Mouse (Mus musculus): ENCODE measurements around the gene Adprm.

Adprm gene

DNA sequence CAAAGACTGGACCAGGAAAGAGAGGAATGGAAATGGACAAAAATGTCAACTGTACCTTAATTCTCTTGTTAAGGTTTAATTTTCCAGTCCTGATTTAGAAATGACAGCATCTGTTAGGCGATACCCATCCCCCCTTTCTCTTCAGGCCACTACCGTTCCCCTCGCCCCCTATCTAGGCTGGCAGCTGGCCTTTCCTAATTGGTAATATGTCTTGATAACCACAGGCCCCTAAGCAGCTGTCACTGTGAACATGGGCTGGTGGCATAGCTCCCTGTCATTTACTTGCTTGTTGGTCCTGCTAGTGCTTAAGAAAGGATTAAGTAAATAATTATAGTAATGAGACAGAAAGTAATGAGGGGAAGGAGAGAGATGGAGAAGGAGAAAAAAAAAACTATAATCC lies 25.0 kb upstream of the Adprm start:
- in situ Hi-C loops (cut with MboI, MseI) = loop anchor here (5.0 kb wide), 2 partner anchors 50 to 180 kb away; partner anchors contain the start of gene Tmem220

DNA sequence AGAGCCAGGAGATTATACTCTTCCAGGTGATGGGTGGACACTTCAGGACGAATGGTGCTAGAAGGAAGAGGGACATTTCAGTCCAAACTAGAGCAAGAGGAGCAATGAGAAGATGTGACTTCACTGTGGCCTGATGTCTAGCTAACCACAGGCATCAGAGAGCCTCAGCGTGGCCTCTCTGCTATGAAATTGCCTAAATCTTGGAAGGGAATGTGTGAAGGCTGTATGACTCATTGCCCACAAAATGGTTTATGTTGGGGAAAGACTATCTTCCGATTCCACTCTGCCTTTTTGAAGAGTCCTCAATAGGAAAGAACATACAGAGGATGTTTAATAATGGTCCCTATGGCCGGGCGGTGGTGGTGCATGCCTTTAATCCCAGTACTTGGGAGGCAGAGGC lies 24.4 kb upstream of the Adprm start:
- in situ Hi-C loops (cut with MboI, MseI) = loop anchor here (5.0 kb wide), 2 partner anchors 49 to 179 kb away; partner anchors contain the start of gene Tmem220

DNA sequence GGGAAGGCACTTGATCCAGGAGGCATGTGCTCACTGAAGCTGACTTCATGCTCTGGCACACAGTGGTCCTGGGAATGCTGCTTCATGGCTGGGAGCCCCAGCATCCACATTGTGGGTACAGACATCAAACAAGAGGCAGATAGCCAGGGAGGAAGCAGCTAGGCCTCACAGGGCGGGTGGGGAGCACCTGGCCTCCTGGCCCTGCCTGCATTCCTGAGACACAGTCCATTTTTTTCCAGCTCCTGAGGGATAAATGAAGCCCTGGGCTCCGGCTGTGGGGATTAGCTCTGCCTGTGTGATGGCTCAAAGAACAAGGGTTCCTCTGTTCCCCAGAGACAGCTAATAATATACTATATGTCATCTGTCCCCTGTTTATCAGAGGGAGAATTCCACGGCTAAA lies 22.6 kb upstream of the Adprm start:
- in situ Hi-C loops (cut with MboI, MseI) = loop anchor here (5.0 kb wide), 2 partner anchors 48 to 178 kb away; partner anchors contain the start of gene Tmem220

DNA sequence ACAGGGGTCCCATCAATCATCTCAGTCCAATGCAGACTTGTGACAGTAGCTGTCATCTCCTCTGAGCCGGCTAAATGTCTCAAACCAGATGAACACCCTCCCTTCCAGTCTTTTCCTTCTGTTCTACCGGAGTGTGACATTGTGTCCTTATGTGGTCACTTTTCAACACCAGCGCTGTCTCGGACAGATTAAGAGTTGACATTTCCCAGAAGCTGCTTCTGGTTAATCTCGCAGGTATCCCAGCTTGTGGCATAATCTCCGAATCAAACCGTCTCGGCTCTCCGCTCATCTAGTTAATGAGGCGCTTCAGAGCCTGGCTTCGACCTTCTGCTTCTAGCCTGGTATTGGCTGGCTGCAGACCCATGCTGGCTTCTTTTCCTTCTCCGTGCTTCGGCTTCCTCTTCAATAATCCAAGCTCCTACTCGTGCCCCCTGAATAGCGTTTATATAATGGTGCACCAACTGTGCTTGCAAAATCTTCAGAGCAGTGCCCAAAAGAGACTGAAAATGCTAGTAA lies 20.3 kb upstream of the Adprm start:
- in situ Hi-C loops (cut with MboI, MseI) = no loop called here

DNA sequence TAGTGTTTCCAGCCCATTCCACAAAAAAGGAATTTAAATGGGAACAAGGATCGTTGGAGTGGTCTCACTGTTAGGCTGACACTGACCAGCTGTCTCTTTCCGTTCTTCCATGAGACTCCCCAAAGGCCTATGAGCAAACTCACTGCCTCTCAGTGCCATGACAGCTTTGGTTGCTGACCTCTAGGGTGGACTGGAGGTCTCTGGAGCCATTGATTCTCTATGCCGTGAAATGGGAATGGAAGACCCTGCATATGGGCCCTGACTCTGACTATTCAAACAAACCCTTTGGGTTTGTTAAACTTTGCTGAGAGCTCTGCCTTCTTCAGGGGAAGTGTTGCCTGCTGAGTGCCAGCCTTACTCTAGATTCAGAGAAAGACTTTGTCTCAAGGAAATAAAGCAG lies 15.3 kb upstream of the Adprm start:
- in situ Hi-C loops (cut with MboI, MseI) = no loop called here

DNA sequence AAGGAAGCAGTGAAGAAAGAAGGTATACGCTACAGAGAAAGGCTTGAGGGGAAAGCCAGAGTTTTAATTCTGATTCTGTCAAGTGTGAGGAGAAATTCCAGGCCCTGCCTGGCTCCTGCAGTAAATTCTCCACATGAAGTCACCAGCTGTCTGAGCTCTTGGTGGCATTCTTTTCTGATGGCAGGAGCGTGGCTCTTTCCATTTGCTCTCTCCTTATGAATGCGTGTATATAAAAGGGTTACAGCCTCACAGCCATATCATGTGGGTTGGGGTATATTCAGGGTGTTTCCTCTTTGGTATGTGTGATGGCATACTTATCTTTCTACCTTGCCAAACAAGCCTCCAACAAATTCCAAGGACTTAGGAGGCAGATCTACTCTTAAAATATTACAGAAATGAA lies 10.3 kb upstream of the Adprm start:
- in situ Hi-C loops (cut with MboI, MseI) = no loop called here

DNA sequence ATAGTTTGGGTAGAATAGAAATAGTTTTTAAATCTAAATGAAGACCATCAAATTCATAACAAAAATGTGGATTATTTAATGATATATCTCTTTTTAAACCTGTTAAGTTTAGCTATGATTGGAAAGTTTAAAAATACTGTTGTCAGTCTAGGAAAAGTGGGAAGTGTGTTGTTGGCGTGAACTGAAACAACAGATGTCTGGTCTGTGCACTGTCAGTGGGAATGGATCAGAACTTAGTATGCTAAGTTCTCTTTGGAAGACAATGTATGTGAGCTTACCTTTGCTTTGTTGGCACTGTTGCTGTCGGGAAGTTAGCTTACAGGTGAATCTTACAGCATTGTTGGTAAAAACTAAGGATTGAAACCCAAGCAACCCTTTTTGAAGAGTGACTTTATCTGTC lies 8.9 kb upstream of the Adprm start:
- in situ Hi-C loops (cut with MboI, MseI) = no loop called here

DNA sequence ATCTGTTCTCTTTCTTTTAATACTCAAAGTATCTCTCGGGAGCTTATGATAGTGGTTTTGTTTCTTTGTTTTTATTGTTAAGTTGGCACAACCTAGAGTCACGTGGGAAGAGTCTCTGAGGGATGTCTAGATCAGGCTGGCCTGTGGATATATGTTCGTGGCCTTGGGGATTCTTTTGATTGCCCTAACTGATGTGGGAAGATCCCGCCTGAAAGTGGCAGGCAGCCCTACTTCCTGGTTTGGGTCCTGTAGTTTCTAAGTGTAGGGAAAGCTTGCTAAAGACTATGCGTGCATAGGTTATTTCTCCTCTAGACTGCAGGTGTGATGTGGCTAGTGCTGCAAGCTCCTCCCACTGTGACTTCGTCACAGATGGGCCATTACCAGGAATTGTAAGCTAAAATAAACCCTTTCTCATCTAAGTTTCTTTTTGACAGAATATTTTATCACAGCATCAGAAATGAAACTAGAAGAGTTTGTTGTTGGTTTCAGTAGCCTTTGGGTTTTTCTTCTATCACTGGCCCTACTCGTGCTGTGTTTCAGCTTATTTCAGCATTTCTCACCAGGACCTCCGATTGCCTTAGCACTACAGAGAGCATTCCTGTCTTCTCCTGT lies 2.5 kb upstream of the Adprm start:
- in situ Hi-C loops (cut with MboI, MseI) = no loop called here

DNA sequence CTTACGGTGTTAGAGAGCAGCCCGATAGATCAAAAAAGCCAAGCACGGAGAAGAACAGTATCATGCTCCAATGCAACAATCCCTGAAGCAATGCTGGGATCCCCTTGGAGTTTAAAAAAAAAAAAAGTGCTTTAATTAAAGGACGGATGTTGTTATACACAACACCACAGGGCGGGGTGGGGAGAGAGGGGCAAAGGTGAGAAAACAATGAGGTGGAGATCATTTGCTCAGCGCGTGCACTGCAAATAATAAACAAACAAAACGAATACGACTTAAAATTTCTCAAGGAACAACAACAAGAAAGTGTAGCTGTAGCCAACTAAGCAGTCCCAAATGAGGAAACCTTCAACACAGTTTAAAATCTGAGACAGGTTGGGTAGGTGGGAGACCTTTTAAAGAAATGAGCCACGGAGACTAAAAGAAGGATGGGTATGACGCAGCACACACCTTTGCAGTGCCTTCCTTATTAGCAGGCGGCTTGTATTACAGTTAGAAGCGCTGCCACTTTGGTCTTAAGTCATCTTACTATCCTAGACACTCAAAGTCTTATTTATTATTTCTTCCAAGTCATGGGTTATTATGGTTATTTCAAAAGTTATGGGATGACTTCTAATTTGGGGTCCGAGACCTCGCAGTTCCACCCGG lies 596 bp downstream of the Adprm start:
- in situ Hi-C loops (cut with MboI, MseI) = no loop called here

DNA sequence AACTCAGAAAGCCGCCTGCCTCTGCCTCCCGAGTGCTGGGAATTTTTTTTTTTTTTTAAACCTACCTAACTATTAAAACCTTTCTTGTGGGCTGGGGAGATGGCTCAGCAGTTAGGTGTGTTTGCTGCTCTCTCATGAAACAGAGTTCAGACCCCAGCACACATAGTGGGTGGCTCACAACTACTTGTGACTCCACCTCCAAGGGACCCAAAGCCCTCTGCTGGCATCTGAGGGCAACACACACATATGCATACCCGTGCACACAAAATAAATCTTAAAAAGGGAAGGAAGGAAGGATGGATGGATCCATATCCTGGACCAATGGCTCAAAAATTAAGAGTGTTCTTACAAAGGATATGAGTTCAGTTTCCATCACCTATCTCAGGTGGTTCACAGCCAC lies 3.1 kb downstream of the Adprm start:
- in situ Hi-C loops (cut with MboI, MseI) = loop anchor here (5.0 kb wide), 1 partner anchor 1247 kb away; no protein-coding TSS in a partner anchor

DNA sequence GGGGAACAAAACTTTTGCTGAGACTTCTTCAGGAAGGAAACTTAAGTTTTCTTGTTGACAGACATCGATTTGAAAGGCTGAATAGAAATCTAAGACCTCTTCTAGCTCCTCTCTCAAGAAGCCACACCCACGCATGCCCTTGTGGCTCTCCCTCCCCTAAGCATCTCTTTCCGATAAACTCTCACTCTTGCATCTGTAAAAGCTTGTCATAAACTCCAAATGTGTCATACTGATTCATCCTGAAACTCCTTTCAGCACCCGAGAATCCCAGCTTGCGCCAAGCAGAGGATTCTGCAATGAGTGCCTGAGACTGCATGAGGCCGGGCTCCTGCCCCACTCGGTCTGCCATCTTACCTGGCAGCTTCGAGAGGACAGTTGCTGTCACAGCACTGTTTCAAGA lies 3.9 kb downstream of the Adprm start:
- in situ Hi-C loops (cut with MboI, MseI) = loop anchor here (5.0 kb wide), 1 partner anchor 1246 kb away; no protein-coding TSS in a partner anchor

DNA sequence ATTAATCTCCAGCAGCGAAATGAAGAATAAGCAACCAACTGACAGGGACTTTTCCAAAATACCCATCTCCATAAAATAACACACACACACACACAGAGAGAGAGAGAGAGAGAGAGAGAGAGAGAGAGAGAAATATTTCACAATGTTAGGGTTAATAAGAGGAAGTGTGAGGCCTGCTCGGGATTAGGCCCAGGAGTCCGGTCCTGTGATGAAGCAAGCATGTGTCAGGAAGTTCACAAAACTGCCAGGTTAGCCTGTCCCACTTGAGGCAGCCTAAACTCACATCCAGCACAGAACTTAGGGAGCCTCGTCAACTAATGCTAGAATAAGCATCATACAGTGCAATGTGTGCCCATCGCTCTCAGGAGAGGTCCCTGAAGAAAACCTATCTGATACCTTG lies 5.2 kb downstream of the Adprm start:
- in situ Hi-C loops (cut with MboI, MseI) = loop anchor here (5.0 kb wide), 1 partner anchor 1245 kb away; no protein-coding TSS in a partner anchor

DNA sequence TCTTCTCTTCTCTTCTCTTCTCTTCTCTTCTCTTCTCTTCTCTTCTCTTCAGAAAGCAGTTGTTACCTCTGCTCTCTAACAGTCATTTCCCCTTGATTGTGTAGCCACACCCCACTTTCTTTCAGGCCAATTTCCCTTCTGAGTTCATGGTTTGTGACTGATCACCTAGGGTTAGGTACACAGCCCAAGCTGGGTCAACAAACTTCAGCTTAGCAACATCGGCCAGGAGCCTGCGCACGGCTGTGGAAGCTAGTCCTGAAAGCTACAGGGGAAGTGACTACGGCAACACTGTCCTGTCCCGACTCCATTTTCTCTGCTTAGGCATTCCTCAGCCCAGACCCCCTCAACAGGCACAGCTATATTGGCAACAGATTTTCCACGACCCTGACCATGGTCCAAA lies 7.4 kb downstream of the Adprm start:
- in situ Hi-C loops (cut with MboI, MseI) = loop anchor here (5.0 kb wide), 1 partner anchor 1243 kb away; no protein-coding TSS in a partner anchor

DNA sequence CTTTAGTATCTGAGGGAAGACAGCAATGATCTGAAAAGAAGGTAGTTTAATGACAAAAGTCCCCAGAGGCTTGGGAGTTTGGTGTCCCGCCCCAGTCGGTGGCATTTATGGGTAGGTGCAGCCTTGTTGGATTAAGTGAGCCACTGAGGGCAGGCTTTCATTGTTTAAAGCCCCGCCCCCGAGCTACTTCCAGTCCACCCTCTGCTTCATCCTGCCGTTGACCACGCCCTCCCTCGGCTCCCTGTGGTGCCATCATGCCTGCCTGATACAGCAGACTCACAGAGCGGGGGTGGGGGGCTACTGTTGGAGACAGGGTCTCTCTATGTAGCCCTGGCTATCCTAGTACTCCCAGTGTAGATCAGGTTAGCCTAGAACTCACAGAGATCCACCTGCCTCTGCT lies 9.4 kb downstream of the Adprm start:
- in situ Hi-C loops (cut with MboI, MseI) = no loop called here

DNA sequence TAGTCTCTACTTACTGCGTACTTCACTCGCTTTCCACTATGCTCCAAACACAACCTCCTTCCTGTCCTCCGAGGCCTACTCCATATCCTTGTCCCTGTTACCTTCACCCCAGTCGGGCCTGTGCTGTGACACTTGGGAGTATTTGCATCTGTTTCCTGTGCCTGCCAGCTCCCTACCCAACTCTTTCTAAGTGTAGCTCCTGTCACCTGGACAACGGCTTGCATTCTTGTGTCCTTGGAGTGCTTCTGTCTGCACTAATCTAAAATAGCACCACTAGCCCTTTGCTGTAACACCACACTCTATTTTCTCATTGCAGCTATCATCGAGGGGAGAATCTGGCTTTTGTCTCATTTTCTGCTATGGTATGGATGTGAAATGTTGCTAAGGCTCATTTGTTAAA lies 11.9 kb downstream of the Adprm start:
- in situ Hi-C loops (cut with MboI, MseI) = no loop called here

DNA sequence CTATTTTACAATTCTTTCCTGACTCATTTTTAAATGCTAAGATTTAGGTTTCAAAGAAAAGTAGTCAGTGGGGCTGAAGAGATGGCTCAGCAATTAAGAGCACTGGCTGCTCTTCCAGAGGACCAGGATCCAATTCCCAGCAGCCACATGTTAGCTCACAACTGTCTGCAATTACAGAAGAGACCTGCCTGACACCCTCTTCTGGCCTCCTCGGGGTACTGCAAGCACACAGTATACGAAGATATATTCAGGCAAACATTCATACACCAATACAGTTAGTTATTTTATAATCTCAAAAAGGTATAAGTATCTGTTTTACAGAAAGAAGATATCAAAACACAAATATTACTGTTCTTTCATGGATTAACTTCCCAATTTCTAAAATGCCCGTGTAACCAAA lies 12.6 kb downstream of the Adprm start:
- in situ Hi-C loops (cut with MboI, MseI) = no loop called here

DNA sequence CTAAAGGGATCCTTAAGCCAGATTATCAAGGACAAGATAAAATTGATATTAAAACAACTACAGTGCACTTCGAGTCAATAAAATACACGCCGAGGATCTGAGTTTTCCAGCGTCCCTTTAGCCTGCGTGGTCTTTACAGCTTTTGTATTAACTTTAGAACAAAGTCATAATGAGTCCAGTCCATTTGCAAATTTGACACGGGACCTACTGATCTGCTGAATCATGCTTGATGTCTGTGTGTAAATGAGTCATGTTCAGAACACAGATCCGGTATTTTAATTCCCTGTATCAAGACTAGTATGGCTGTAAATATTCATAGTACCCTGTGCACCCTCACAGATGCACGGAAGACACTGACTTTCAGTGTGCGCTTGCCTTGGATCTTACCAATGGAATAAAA lies 15.5 kb downstream of the Adprm start:
- in situ Hi-C loops (cut with MboI, MseI) = no loop called here

DNA sequence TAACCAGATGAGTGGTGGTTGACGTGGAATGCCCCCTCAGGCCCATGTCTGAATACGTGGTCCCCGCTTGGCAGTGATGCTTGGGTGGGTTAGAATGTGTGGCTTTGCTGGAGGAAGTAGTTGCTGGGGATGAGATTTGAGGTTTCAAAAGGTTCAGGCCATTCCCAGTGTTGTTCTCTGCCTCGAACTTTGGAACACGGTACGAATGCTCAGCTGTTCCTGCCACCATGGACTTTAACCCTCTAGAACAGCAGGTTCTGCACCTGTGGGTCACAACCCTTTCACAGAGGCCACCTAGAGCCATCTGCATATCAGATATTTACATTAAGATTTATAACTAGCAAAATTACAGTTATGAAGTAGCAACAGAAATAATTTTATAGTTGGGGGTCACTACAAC lies 16.2 kb downstream of the Adprm start:
- in situ Hi-C loops (cut with MboI, MseI) = no loop called here

DNA sequence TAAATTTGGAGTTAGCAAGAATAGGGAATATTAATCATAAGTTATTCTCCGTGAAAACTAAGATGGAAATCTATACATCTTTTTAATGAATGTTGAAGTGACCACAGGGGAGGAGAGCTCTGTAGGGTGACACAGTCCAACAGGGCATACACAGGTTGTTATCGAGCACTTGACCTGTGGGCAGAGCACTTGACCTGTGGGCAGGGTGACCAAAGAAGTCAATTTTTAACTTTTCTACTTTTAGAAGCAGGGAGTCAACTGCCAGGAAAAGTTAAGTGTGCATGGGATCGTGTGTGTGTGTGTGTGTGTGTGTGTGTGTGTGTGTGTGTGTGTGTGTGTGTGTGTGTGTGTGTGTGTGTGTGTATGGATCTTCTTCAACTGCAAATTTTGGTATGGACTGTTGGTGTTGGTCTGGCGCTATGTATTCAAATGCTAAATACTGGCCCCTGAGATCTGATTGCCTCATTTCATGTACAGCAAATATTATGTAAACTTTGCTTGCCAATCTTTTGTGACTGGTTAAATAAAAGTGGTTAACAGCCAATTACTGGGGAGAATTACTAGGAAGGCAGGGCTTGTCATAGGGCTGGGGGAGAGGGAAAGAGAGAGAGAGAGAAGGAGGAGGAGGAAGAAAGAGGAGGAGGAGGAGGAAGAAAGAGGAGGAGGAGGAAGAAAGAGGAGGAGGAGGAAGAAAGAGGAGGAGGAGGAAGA lies 17.5 kb downstream of the Adprm start:
- in situ Hi-C loops (cut with MboI, MseI) = no loop called here

DNA sequence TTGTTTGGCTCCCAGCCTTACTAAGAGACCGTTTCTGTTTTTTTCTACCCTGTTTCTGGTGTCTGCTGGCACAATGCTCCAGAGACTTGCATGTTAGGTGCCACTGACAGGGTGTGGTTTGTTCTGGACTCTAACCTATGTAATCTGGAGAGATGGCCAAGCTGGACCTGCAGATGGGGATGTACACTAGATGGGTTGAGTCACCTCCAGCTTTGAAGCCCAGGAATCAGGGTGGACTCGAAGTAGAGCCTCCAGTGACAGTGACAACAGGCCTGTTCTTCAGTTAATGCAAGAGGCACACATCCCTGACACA lies 20.8 kb downstream of the Adprm start:
- in situ Hi-C loops (cut with MboI, MseI) = no loop called here

DNA sequence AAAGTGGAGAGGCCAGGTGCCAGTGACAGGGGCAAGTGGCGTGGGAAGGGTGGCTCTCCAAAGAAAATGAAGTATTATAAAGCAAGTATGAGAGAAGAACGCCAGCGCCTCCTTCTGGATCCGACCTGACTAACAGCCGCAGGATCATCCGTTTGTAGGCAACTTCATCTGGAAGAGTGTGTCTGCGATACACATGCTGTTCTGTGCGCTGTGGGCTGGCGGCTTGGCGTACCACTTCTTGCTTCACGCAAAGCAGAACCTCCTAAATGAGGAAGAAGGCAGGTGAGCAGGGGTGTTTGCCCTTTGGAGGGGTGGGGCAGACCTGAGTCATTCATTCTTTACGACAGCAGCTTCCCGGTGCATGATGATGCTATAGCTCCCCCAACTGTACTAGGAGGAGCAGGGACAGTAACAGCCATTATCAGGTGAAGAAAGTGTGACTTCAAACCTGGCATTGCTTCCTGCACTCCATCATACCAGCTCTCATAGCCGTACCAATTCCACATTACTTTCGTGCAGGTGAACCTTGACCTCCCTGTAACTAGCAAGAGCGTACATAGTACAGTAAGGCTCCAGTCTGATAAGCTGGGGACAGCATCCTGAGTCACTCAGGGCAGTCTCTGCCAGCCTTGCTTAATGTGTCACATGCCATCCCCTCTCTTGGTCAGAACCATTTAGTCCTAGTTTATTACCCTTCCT lies 21.3 kb downstream of the Adprm start:
- in situ Hi-C loops (cut with MboI, MseI) = no loop called here

DNA sequence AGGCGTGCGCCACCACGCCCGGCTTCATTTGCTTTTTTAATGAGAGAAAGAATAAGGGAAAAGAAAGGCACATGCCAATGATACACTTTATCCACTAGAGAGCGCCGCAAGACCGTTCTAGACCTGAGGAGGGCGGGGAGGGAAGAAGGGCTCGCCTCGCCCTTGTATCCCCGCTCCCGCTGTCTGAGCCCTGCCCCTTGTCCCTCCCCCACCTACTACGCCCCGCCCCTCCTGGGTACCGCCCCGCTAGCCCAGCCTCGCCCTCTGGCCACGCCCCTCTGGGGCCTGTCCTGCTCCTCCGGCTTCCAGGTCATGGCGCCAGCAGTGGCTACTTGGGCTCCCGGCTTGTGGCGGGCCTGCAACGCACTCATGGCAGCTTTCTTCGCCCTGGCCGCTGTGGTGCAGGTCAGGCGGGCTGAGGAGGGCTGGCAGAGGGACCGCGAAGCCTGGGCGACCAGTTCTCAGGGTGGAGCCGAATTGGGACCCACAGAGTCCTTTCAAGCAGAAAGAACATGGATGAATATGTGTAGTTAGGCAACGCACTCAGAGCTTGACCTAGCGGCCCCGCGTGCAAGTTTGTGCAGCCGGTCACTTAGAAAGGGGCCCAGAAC lies 27.4 kb downstream of the Adprm start, which contains the start of gene Tmem220:
Gene Tmem220 (plus strand): TSS at position 288 of the 611 bp plus-strand sequence.
- in situ Hi-C loops (cut with MboI, MseI) = loop anchor here (5.0 kb wide), 1 partner anchor 52 kb away; the partner anchor contains the start of gene Myh3
